Mouse (Mus musculus): ENCODE results near the gene Adam11. TPM values are rescaled to one million over a fixed set of nuclear protein-coding genes. Genes with fewer than 3 reads are reported as not detected.

The Adam11 gene
- total and polyA plus RNA-seq, 2 experiments = 2.1 to 8.7 TPM

DNA sequence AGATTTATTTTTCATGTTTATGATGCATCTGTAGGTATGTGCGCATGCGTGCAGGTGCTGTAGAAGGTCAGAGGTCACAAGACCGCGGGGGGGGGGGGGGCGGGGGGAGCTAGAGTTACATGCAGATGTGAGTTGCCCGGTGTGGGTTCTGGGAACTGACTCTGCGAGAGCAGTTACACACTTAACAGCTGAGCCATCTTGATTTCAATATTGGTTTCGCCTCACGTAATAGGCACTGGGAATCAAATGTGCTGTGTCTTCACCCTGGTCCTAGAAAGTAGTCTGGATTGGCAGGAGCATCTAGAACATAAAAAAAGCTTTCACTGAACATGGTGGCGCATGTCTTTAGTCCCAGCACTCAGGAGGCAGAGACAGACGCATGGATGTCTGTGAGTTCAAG lies 20.6 kb upstream of the Adam11 start:
- Histone ChIP-seq H3K4me1 (ENCODE audit: control insufficient read depth, insufficient read depth, low read length) (peaks cover 15% of the 10 kb centered on the region), H3K9ac (ENCODE audit: low read depth, low read length) (no peak overlapping the region), H3K79me2 (ENCODE audit: control insufficient read depth, insufficient read depth, low read length) (no peaks in the 10 kb centered on the region), H3K4me3 (ENCODE audit: insufficient read depth, low read depth, low read length) (no peak overlapping the region), H3K27ac (replicated peaks; ENCODE audit: insufficient read depth, low read depth, low read length) (no peak overlapping the region), H3K36me3 (ENCODE audit: control insufficient read depth, insufficient read depth, low read length) (no peaks in the 10 kb centered on the region), H3K27me3 (ENCODE audit: control insufficient read depth, insufficient read depth, low read length) (no peaks in the 10 kb centered on the region)
- no peak for TF ChIP-seq CTCF (IDR thresholded peaks at IDR 0.05; ENCODE audit: low read depth, low read length)
- TF ChIP-seq POLR2A (IDR thresholded peaks at IDR 0.05; ENCODE audit: extremely low read depth, insufficient read depth, low read length) = no peak
- 71% methylated on average over 11 of the region's 11 CpGs for WGBS
- DNase-seq (ENCODE audit: extremely low read depth, low read depth, low spot score) = no peak

DNA sequence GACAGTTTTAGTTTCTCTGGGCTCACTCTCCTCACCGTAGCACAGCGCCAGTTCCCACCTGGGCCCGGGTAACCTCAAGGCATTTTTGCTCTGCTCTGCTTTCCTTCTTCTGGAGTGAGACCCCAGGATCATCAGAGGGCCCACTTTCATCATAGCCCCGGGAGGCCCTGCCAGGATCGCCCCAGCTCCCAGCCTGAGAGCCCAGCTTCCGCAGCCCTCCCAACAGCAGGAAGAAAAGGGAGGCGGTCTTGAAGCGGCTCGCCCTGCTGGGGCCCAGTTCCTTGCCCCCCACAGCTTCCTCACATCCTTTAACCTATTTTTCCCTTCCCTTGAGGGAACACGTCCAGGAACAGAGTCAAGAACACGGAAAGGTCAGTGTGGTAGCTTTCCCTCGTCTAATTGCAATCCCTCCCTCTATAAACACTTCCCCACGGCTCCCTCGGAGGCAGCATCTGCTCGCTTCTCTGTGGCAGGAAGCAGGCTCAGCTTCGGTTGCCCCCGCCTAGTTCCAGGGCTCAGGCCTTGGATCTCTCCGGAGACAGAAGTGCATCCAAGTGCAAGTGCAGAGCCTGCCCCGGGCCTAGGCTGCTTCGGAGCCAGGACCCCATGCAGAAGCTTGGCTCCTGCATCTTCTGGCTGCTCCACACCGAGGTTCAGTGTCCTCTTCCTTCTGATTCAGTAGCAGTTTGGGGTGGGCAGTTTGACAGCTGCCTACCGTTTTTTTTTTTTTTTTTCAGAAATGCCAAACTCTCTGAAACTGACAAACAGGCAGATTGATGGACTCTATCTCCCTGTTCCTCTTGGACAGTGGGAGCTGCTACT lies 19.9 kb upstream of the Adam11 start:
- Histone ChIP-seq H3K36me3 (ENCODE audit: control insufficient read depth, insufficient read depth, low read length) (no peaks in the 10 kb centered on the region), H3K79me2 (ENCODE audit: control insufficient read depth, insufficient read depth, low read length) (no peaks in the 10 kb centered on the region), H3K4me1 (ENCODE audit: control insufficient read depth, insufficient read depth, low read length) (peaks cover 15% of the 10 kb centered on the region), H3K27me3 (ENCODE audit: control insufficient read depth, insufficient read depth, low read length) (no peaks in the 10 kb centered on the region), H3K9ac (ENCODE audit: low read depth, low read length) (no peak overlapping the region), H3K27ac (replicated peaks; ENCODE audit: insufficient read depth, low read depth, low read length) (no peak overlapping the region), H3K4me3 (ENCODE audit: insufficient read depth, low read depth, low read length) (no peak overlapping the region)
- TF ChIP-seq CTCF (IDR thresholded peaks at IDR 0.05; ENCODE audit: low read depth, low read length) (no peak), POLR2A (IDR thresholded peaks at IDR 0.05; ENCODE audit: extremely low read depth, insufficient read depth, low read length) (no peak)
- 53% methylated on average over 22 of the region's 22 CpGs for WGBS
- DNase-seq (ENCODE audit: extremely low read depth, low read depth, low spot score) = peak; percentile 30

- 24% methylated on average over 7 of the region's 7 CpGs for WGBS
These were observed 19.2 kb upstream of the Adam11 start for GRCm38 (mm10) chr11:102742066-102742465.

GRCm38 (mm10) chr11:102742843-102743242 lies 18.4 kb upstream of the Adam11 start:
- H3K27ac ChIP-seq (replicated peaks; ENCODE audit: insufficient read depth, low read depth, low read length) = peak overlapping the region; percentile 79
- no peak overlapping the region for H3K9ac ChIP-seq (ENCODE audit: low read depth, low read length)
- TF ChIP-seq CTCF (IDR thresholded peaks at IDR 0.05; ENCODE audit: low read depth, low read length) (no peak), POLR2A (IDR thresholded peaks at IDR 0.05; ENCODE audit: extremely low read depth, insufficient read depth, low read length) (no peak)
- H3K27me3 ChIP-seq (ENCODE audit: control insufficient read depth, insufficient read depth, low read length) = no peaks in the 10 kb centered on the region
- peaks cover 16% of the 10 kb centered on the region for H3K4me1 ChIP-seq (ENCODE audit: control insufficient read depth, insufficient read depth, low read length)
- H3K79me2 ChIP-seq (ENCODE audit: control insufficient read depth, insufficient read depth, low read length) = no peaks in the 10 kb centered on the region
- DNase-seq (ENCODE audit: extremely low read depth, low read depth, low spot score) = no peak
- WGBS = 65% methylated on average over 5 of the region's 5 CpGs
- H3K4me3 ChIP-seq (ENCODE audit: insufficient read depth, low read depth, low read length) = no peak overlapping the region
- H3K36me3 ChIP-seq (ENCODE audit: control insufficient read depth, insufficient read depth, low read length) = no peaks in the 10 kb centered on the region

More at GRCm38 (mm10) chr11:102742066-102742465, 19.2 kb upstream of the Adam11 start:
- no peak overlapping the region for H3K4me3 ChIP-seq (ENCODE audit: insufficient read depth, low read depth, low read length)
- no peak overlapping the region for H3K9ac ChIP-seq (ENCODE audit: low read depth, low read length)
- no peaks in the 10 kb centered on the region for H3K36me3 ChIP-seq (ENCODE audit: control insufficient read depth, insufficient read depth, low read length)
- peak overlapping the region; percentile 79 for H3K27ac ChIP-seq (replicated peaks; ENCODE audit: insufficient read depth, low read depth, low read length)
- no peaks in the 10 kb centered on the region for H3K27me3 ChIP-seq (ENCODE audit: control insufficient read depth, insufficient read depth, low read length)
- no peaks in the 10 kb centered on the region for H3K79me2 ChIP-seq (ENCODE audit: control insufficient read depth, insufficient read depth, low read length)
- TF ChIP-seq CTCF (IDR thresholded peaks at IDR 0.05; ENCODE audit: low read depth, low read length) (no peak), POLR2A (IDR thresholded peaks at IDR 0.05; ENCODE audit: extremely low read depth, insufficient read depth, low read length) (no peak)
- DNase-seq (ENCODE audit: extremely low read depth, low read depth, low spot score) = peak; percentile 98
- H3K4me1 ChIP-seq (ENCODE audit: control insufficient read depth, insufficient read depth, low read length) = peaks cover 15% of the 10 kb centered on the region

GRCm38 (mm10) chr11:102744746-102745145 lies 16.5 kb upstream of the Adam11 start:
- H3K27ac ChIP-seq (replicated peaks; ENCODE audit: insufficient read depth, low read depth, low read length) = peak overlapping the region; percentile 29; the same call in 1 of the 2 replicates
- no peaks in the 10 kb centered on the region for H3K36me3 ChIP-seq (ENCODE audit: control insufficient read depth, insufficient read depth, low read length)
- peak; percentile 92 for DNase-seq (ENCODE audit: extremely low read depth, low read depth, low spot score)
- no peaks in the 10 kb centered on the region for H3K79me2 ChIP-seq (ENCODE audit: control insufficient read depth, insufficient read depth, low read length)
- 29% methylated on average over 3 of the region's 3 CpGs for WGBS
- H3K4me3 ChIP-seq (ENCODE audit: insufficient read depth, low read depth, low read length) = no peak overlapping the region
- TF ChIP-seq CTCF (IDR thresholded peaks at IDR 0.05; ENCODE audit: low read depth, low read length) (no peak), POLR2A (IDR thresholded peaks at IDR 0.05; ENCODE audit: extremely low read depth, insufficient read depth, low read length) (no peak)
- no peak overlapping the region for H3K9ac ChIP-seq (ENCODE audit: low read depth, low read length)
- H3K4me1 ChIP-seq (ENCODE audit: control insufficient read depth, insufficient read depth, low read length) = peaks cover 29% of the 10 kb centered on the region
- no peaks in the 10 kb centered on the region for H3K27me3 ChIP-seq (ENCODE audit: control insufficient read depth, insufficient read depth, low read length)

DNA sequence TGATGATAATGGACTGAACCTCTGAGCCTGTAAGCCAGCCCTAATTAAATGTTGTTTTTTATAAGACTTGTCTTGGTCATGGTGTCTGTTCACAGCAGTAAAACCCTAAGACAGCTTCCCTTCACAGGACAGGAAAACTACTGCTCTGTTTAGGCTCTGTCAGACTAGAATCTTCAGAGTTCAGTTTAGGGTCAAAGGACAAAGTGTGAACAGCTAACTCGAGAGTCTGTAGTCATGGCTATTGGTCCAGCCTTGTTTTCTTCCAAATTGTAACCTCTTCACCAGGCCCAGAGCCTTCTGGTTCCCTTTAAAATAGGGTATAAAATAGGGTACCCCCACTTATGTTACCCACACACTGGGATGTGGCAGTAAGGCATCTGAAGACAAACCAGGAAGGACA lies 13.4 kb upstream of the Adam11 start:
- no peaks in the 10 kb centered on the region for H3K27me3 ChIP-seq (ENCODE audit: control insufficient read depth, insufficient read depth, low read length)
- peaks cover 29% of the 10 kb centered on the region for H3K4me1 ChIP-seq (ENCODE audit: control insufficient read depth, insufficient read depth, low read length)
- H3K36me3 ChIP-seq (ENCODE audit: control insufficient read depth, insufficient read depth, low read length) = no peaks in the 10 kb centered on the region
- 10% methylated on average over 1 of the region's 1 CpGs for WGBS
- H3K27ac ChIP-seq (replicated peaks; ENCODE audit: insufficient read depth, low read depth, low read length) = peak overlapping the region; percentile 95
- peak; percentile 79 for DNase-seq (ENCODE audit: extremely low read depth, low read depth, low spot score)
- H3K9ac ChIP-seq (ENCODE audit: low read depth, low read length) = peak overlapping the region; percentile 50
- no peak overlapping the region for H3K4me3 ChIP-seq (ENCODE audit: insufficient read depth, low read depth, low read length)
- H3K79me2 ChIP-seq (ENCODE audit: control insufficient read depth, insufficient read depth, low read length) = no peaks in the 10 kb centered on the region
- TF ChIP-seq CTCF (IDR thresholded peaks at IDR 0.05; ENCODE audit: low read depth, low read length) (no peak), POLR2A (IDR thresholded peaks at IDR 0.05; ENCODE audit: extremely low read depth, insufficient read depth, low read length) (no peak)

All from liver, adult 2 months (tissue).